8 mouse cellular contexts compared by ENCODE assay signal in the genomic region with DNA sequence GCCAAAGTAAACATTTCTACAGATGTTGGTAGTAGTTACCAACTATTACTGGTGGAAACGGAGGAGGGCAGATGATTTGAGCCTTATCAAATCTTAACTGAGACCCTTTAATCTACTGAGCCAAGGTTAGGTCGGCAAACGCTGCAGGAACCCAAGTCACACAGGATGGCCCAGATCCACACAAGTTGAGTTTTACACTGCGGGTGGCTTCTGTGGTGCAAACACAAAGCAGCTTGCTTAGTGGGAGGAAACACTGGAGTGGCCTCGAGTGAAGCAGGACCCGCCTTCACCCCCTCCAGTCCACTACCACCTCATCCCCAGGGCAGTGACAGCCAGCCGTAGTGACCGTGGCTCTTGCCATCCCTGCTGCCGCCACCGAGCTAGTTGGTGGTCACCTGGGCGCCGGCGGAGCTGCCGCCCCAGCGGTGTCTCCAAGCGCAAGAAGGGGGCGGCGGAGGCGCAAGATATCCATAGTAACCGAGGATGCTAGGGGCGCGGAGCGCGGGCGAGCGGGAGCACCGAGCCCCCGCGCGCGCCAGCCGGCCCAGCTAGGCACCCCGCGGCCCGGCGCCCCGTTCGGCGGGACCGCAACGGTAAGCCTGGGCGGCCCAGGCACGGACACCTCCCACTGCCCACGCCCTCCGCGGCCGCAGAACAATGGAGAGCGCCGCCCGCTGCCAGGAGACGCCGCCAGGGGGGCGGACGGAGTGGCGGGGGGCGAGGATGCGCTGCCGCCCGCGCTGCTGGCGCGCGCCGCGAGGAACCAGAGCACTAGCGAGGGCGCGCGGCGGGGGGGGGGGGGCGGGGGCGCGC.
DNase-seq lines count a peak whose midpoint lies in the region; ATAC-seq lines count a peak whose summit lies in the region.

No protein-coding gene starts in this region.

- H3K9ac ChIP-seq in heart, embryonic 13.5 days, result no peak overlapping the region
- H3K9ac ChIP-seq in neural tube, embryonic 12.5 days, result peak overlapping the region; percentile 80

- H3K27ac ChIP-seq in heart, embryonic 13.5 days (replicated peaks), result no peak overlapping the region
- H3K27ac ChIP-seq in neural tube, embryonic 12.5 days, result peak overlapping the region; percentile 79

- peaks cover 72% of the 10 kb centered on the region for H3K27me3 ChIP-seq in heart, embryonic 13.5 days (replicated peaks)
- peaks cover 36% of the 10 kb centered on the region for H3K27me3 ChIP-seq in neural tube, embryonic 12.5 days (replicated peaks)

- ATAC-seq in heart, embryonic 13.5 days (ENCODE audit: extremely low read depth, insufficient number of reproducible peaks, low FRiP score, low TSS enrichment), result no peak
- ATAC-seq in neural tube, embryonic 12.5 days (ENCODE audit: low FRiP score, low read depth), result peak; percentile 78

- peak overlapping the region; percentile 94 for H3K4me2 ChIP-seq in heart, embryonic 13.5 days
- H3K4me2 ChIP-seq in neural tube, embryonic 12.5 days (replicated peaks), result peak overlapping the region; percentile 91

- WGBS in heart, embryonic 13.5 days, result 1% methylated on average over 36 of the region's 73 CpGs
- WGBS in neural tube, embryonic 12.5 days, result under 1% methylated on average over 48 of the region's 73 CpGs

- H3K9me3 ChIP-seq in heart, embryonic 13.5 days, result no peaks in the 10 kb centered on the region
- H3K9me3 ChIP-seq in neural tube, embryonic 12.5 days, result no peaks in the 10 kb centered on the region

- H3K4me1 ChIP-seq in heart, embryonic 13.5 days, result peaks cover 13% of the 10 kb centered on the region
- H3K4me1 ChIP-seq in neural tube, embryonic 12.5 days, result peaks cover 10% of the 10 kb centered on the region; the same call in 1 of the 2 replicates

- peak overlapping the region; percentile 62 for H3K4me3 ChIP-seq in heart, embryonic 13.5 days
- H3K4me3 ChIP-seq in neural tube, embryonic 12.5 days, result peak overlapping the region; percentile 71

- DNase-seq in heart, postnatal 4 days, result no peak
- DNase-seq in cerebellum, postnatal 10 days, result peak; percentile 70 to 71
- peak; percentile 70 to 73 for DNase-seq in frontal cortex, postnatal 36 days (ENCODE audit: low spot score in 2 of 2)
- DNase-seq in left cerebral cortex, adult 8-10 months (ENCODE audit: low spot score in 2 of 2), result peak; percentile 67 to 71
- DNase-seq in spleen, postnatal 36 days (ENCODE audit: low spot score in 2 of 2), result no peak
- DNase-seq in gastrocnemius, adult 8-10 months (ENCODE audit: low spot score in 2 of 2), result no peak

- no peaks in the 10 kb centered on the region for H3K36me3 ChIP-seq in heart, embryonic 13.5 days
- H3K36me3 ChIP-seq in neural tube, embryonic 12.5 days, result no peaks in the 10 kb centered on the region

Comparison
In these comparisons a context has a peak if more than half of its experiments do, and no peak if none do; other contexts are left out.
1. DNase-seq: peak in cerebellum, postnatal 10 days (2 of 2), frontal cortex, postnatal 36 days (2 of 2) and left cerebral cortex, adult 8-10 months (2 of 2); none in heart, postnatal 4 days (single experiment), spleen, postnatal 36 days (0 of 2) and gastrocnemius, adult 8-10 months (0 of 2).